Mouse (Mus musculus) neural tube, embryonic 12.5 days (tissue): ENCODE measurements around the gene Zscan2. TPM values are rescaled to one million over a fixed set of nuclear protein-coding genes. Genes with fewer than 3 reads are reported as not detected.
"Not testable (repeated sequence)": the region's sequence is repeated elsewhere in the genome, so short reads cannot be mapped to it uniquely, and the experiment has no call there.

ENCODE experiments used
- ATAC-seq: fragments of 200-750 bp; cut with Nextera tagmentation; 2 replicates; pipeline ENCODE4 v1.8.0; 2017; ENCODE audit warnings: low read depth, mild to moderate bottlenecking, moderate TSS enrichment, moderate library complexity; ENCODE audit not compliant: low FRiP score
- H3K27ac ChIP-seq: fragments of 300-500 bp; sonication (generic); 2 replicates; pipeline ENCODE4 v1.5.1; 2016
- H3K27me3 ChIP-seq: fragments of 300-500 bp; sonication (generic); replicated peaks from 2 replicates; pipeline ENCODE4 v1.6.1; 2016; ENCODE audit warnings: mild to moderate bottlenecking
- H3K36me3 ChIP-seq: fragments of 300-500 bp; sonication (generic); 2 replicates; pipeline ENCODE4 v1.6.1; 2016; ENCODE audit warnings: mild to moderate bottlenecking
- H3K4me1 ChIP-seq: fragments of 300-500 bp; sonication (generic); 2 replicates; pipeline ENCODE4 v1.6.1; 2016
- H3K4me2 ChIP-seq: fragments of 300-500 bp; sonication (generic); replicated peaks from 2 replicates; pipeline ENCODE4 v1.6.1; 2016; ENCODE audit warnings: mild to moderate bottlenecking
- H3K4me3 ChIP-seq: fragments of 300-500 bp; sonication (generic); 2 replicates; pipeline ENCODE4 v1.5.1; 2016
- H3K9ac ChIP-seq: fragments of 300-500 bp; sonication (generic); 2 replicates; pipeline ENCODE4 v1.6.1; 2016; ENCODE audit warnings: mild to moderate bottlenecking
- H3K9me3 ChIP-seq: fragments of 300-500 bp; sonication (generic); 2 replicates; pipeline ENCODE4 v1.6.1; 2016; ENCODE audit warnings: mild to moderate bottlenecking
- WGBS: fragments of 180-500 bp; shearing (Covaris S2); methylation state at CpG from one replicate; pipeline ENCODE4 v1.1.7; 2016; 5-methylcytosine and 5-hydroxymethylcytosine counted together
- polyA plus RNA-seq: library from polyadenylated mRNA; unstranded; fragments of >200 nt; fragmentation: Nextera tagmentation; extraction: Ambion mirVana; gene quantifications from 2 replicates; pipeline ENCODE4 v1.2.1, GENCODE M21; 2016

Gene Zscan2
- polyA plus RNA-seq = 4.9 and 6.0 TPM in 2 replicates

GRCm38 (mm10) chr7:80860729-80861274, at the start of gene Zscan2:
Zscan2 (plus strand) TSS chr7:80860920.
- Histone ChIP-seq H3K4me1 (peaks cover 35% of the 10 kb centered on the region), H3K4me3 (peak within 1 kb of the TSS; percentile 81), H3K9me3 (no peaks in the 10 kb centered on the region), H3K4me2 (peak within 1 kb of the TSS; percentile 76), H3K36me3 (peaks cover 26% of the 10 kb centered on the region), H3K27me3 (no peaks in the 10 kb centered on the region), H3K9ac (peak within 1 kb of the TSS; percentile 95), H3K27ac (peak within 1 kb of the TSS; percentile 85)
- peak; percentile 98 for ATAC-seq
- WGBS = under 1% methylated on average over 40 of the region's 40 CpGs

GRCm38 (mm10) chr7:80813397-80813796, 47.3 kb upstream of the Zscan2 start:
- 92% methylated on average over 4 of the region's 4 CpGs for WGBS
- no peaks in the 10 kb centered on the region for H3K27me3 ChIP-seq
- H3K4me1 ChIP-seq = no peaks in the 10 kb centered on the region
- no peak overlapping the region for H3K9ac ChIP-seq
- no peaks in the 10 kb centered on the region for H3K36me3 ChIP-seq
- H3K27ac ChIP-seq = no peak overlapping the region
- no peak overlapping the region for H3K4me2 ChIP-seq
- no peak for ATAC-seq
- H3K4me3 ChIP-seq = no peak overlapping the region
- no peaks in the 10 kb centered on the region for H3K9me3 ChIP-seq

DNA sequence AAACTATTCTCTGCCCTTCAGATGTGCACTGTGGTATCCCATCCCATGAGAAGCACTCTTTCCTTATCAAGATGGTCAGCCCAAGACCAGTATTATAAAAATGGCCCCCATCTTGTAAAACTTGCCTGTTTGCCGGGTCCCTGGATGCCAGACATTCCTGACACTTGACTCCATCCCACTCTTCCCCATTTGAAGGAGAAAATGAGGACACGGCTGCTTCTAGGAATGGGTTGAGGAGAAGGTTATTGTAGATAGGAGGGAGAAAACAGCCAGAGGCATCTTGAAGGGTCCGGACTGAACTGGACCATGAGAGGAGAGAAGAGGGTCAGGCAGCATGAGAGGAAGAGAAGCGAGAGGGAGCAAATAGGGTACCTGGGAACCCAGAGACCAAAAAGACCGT, 44.1 kb upstream of the Zscan2 start:
- no peak overlapping the region for H3K27ac ChIP-seq
- no peaks in the 10 kb centered on the region for H3K4me1 ChIP-seq
- no peak overlapping the region for H3K4me2 ChIP-seq
- H3K27me3 ChIP-seq = no peaks in the 10 kb centered on the region
- no peaks in the 10 kb centered on the region for H3K9me3 ChIP-seq
- H3K9ac ChIP-seq = no peak overlapping the region
- no peaks in the 10 kb centered on the region for H3K36me3 ChIP-seq
- WGBS = 74% methylated on average over 5 of the region's 5 CpGs
- no peak overlapping the region for H3K4me3 ChIP-seq
- ATAC-seq = no peak

DNA sequence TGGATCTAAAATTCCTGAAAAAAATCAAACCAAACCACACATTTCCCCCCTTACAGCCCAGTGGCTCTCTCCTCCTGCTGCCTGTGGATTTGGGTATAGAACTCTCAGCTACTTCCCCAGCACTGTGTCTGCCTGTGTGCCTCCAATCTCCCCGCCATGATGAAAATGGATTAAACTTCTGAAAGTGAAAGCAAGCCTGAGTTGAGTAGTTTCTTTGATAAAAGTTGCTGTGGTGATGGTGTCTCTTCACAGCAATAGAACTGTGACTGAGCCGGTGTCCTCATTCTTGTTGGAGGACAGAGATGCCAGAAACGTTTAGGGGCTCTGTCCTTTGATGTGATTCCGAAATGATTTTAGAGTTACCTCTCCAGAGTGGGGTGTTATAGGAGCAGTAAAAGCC, 39.9 kb upstream of the Zscan2 start:
- Histone ChIP-seq H3K4me2 (no peak overlapping the region), H3K4me3 (no peak overlapping the region), H3K9me3 (no peaks in the 10 kb centered on the region), H3K36me3 (no peaks in the 10 kb centered on the region), H3K27ac (no peak overlapping the region), H3K27me3 (no peaks in the 10 kb centered on the region), H3K9ac (no peak overlapping the region), H3K4me1 (no peaks in the 10 kb centered on the region)
- no peak for ATAC-seq
- 57% methylated on average over 4 of the region's 4 CpGs for WGBS

DNA sequence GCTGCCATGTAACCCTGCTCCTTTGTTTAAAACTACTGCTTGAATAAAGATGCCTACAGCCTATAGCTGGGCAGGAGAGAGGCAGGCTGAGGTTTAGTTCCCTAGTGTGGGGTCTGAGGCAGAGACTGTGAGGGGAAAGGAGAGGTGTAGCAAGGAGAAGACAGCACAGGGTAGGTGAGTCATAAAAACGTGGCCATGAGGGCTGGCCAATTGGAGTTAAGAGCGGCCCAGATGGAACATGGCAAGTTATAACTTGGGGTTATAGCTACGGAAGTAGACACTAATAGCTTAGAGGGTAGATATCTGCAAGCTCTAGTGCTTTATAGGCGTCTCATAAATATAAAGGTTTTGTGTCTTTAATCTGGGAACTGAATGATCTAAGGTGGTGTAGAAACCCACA, 37.5 kb upstream of the Zscan2 start:
- Histone ChIP-seq H3K4me1 (no peaks in the 10 kb centered on the region; the same call in 1 of the 2 replicates), H3K36me3 (no peaks in the 10 kb centered on the region), H3K9ac (no peak overlapping the region), H3K4me3 (no peak overlapping the region), H3K4me2 (no peak overlapping the region), H3K9me3 (no peaks in the 10 kb centered on the region), H3K27ac (no peak overlapping the region), H3K27me3 (no peaks in the 10 kb centered on the region)
- 83% methylated on average over 4 of the region's 4 CpGs for WGBS
- ATAC-seq = no peak

DNA sequence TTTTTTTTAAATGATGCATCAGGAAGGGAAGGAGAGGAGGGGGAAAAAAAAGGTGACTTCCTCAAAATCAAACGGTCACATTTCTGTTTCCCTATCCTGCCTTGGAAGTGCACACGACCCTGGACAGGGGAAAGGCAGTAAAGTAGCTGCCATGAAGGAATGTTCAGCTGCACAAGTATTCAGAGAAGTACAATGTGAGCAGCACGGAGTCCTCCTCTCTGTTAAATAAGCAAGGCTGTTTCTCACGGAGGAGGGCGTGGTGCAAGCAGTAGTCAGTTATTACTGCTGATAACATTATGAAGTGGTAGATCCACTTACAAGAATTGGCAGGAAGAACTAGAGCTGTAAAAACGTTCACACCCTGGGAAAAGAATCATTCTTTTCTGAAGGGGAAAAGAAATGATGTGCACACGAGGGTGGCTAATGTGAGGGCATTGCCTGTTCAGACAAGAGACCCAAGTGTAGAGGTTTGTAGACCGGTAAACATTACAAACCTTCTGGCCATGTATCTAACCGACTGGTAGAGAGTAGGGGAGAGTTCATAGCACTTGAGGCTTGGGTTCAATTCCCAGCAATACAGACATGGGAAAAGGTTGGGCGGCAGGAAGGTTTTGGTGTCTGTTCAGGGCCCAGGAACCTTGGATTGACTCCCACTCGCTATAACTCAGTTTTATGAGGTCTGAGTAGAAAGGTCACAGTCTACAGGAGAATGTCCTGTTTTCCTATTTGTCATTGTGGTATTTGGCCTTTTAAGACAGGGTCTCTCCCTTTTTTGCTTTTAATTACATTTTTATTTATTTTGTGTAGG, 36.6 kb upstream of the Zscan2 start:
- ATAC-seq = no peak

GRCm38 (mm10) chr7:80825843-80826403, 34.8 kb upstream of the Zscan2 start, which contains the start of gene Iqgap1:
Iqgap1 (minus strand) TSS chr7:80825974.
- no peak for ATAC-seq
- H3K27ac ChIP-seq = no peak within 1 kb of the TSS
- no peaks in the 10 kb centered on the region for H3K27me3 ChIP-seq
- no peaks in the 10 kb centered on the region for H3K36me3 ChIP-seq
- H3K4me1 ChIP-seq = no peaks in the 10 kb centered on the region; the same call in 1 of the 2 replicates
- no peaks in the 10 kb centered on the region for H3K9me3 ChIP-seq
- no peak within 1 kb of the TSS for H3K4me3 ChIP-seq
- WGBS = 80% methylated on average over 11 of the region's 11 CpGs
- H3K4me2 ChIP-seq = no peak within 1 kb of the TSS
- H3K9ac ChIP-seq = no peak within 1 kb of the TSS

More for the DNA sequence above, 36.6 kb upstream of the Zscan2 start:
- Histone ChIP-seq H3K36me3 (no peaks in the 10 kb centered on the region), H3K4me2 (no peak overlapping the region), H3K9me3 (no peaks in the 10 kb centered on the region), H3K9ac (no peak overlapping the region), H3K4me3 (no peak overlapping the region), H3K4me1 (no peaks in the 10 kb centered on the region; the same call in 1 of the 2 replicates), H3K27me3 (no peaks in the 10 kb centered on the region), H3K27ac (no peak overlapping the region)
- WGBS = 73% methylated on average over 11 of the region's 11 CpGs

- H3K36me3 ChIP-seq = no peaks in the 10 kb centered on the region
- no peaks in the 10 kb centered on the region for H3K9me3 ChIP-seq
- no peak overlapping the region for H3K9ac ChIP-seq
- WGBS = 75% methylated on average over 18 of the region's 18 CpGs
- no peak overlapping the region for H3K27ac ChIP-seq
- no peak overlapping the region for H3K4me3 ChIP-seq
- peaks cover 3% of the 10 kb centered on the region; the same call in 1 of the 2 replicates for H3K4me1 ChIP-seq
- no peak for ATAC-seq
- no peak overlapping the region for H3K4me2 ChIP-seq
- no peaks in the 10 kb centered on the region for H3K27me3 ChIP-seq
Observed at GRCm38 (mm10) chr7:80828146-80828860, 32.4 kb upstream of the Zscan2 start.

DNA sequence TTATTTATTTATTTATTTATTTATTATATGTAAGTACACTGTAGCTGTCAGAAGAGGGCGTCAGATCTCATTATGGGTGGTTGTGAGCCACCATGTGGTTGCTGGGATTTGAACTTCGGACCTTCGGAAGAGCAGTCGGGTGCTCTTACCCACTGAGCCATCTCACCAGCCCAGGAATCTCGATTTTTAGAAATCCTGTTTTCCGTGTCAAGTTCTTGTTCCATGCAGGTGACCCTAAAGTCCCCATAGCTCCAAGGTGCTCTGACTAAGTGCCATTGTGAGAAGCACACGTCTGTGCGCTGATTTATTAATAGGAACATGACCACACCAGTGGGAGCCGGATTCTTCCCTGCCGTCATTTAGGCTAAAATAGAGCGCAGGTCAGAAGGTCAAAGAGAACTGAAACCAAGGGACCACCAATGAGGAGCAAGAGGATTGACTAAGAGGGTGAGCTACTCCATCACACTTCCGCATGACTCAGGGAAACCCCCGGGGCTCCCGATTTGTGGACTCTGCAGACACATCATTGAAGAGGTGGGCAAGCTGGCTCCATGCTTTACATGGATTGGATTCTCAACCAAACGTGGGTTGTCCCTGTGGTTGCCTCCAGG, 30.4 kb upstream of the Zscan2 start:
- Histone ChIP-seq H3K9ac (no peak overlapping the region), H3K27ac (no peak overlapping the region), H3K4me2 (no peak overlapping the region), H3K36me3 (no peaks in the 10 kb centered on the region), H3K27me3 (no peaks in the 10 kb centered on the region), H3K4me1 (peaks cover 3% of the 10 kb centered on the region; the same call in 1 of the 2 replicates), H3K4me3 (no peak overlapping the region), H3K9me3 (no peaks in the 10 kb centered on the region)
- no peak for ATAC-seq
- 77% methylated on average over 15 of the region's 15 CpGs for WGBS

DNA sequence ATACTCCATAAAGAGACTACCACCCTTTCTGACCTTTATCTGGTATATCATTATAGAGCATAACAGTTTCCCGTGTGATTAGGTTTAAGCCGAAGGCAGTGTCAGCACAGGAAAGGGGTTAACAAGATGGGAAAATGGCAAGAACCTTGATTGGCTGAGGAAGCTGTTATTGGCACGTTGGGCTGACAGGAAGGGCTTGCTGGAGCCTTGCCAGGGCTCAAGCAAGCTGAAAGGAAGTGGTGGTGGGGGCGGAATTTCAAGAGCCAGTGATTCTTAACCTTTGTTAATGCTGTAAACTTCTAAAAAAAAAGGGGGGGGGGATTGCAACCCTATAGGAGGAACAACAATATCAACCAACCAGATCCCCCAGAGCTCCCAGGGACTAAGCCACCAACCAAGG, 28.5 kb upstream of the Zscan2 start:
- no peaks in the 10 kb centered on the region for H3K36me3 ChIP-seq
- ATAC-seq = no peak
- peaks cover 3% of the 10 kb centered on the region; the same call in 1 of the 2 replicates for H3K4me1 ChIP-seq
- H3K9ac ChIP-seq = no peak overlapping the region
- no peak overlapping the region for H3K4me3 ChIP-seq
- H3K4me2 ChIP-seq = no peak overlapping the region
- H3K9me3 ChIP-seq = no peaks in the 10 kb centered on the region
- no peak overlapping the region for H3K27ac ChIP-seq
- WGBS = 53% methylated on average over 4 of the region's 4 CpGs
- H3K27me3 ChIP-seq = no peaks in the 10 kb centered on the region

GRCm38 (mm10) chr7:80832996-80833650, 27.6 kb upstream of the Zscan2 start:
- H3K9me3 ChIP-seq, H3K4me3 ChIP-seq, H3K9ac ChIP-seq, H3K4me1 ChIP-seq, H3K36me3 ChIP-seq, H3K27ac ChIP-seq, H3K4me2 ChIP-seq, H3K27me3 ChIP-seq: not testable (repeated sequence)
- peak; percentile 82; the same call in 1 of the 2 replicates for ATAC-seq
- 15% methylated on average over 14 of the region's 14 CpGs for WGBS
